Mouse (Mus musculus): ENCODE results near the gene Ubr3. TPM values are rescaled to one million over a fixed set of nuclear protein-coding genes. Genes with fewer than 3 reads are reported as not detected.

Gene Ubr3
- total and polyA plus RNA-seq, 3 experiments = 10.1 to 188 (median 25.3) TPM

GRCm38 (mm10) chr2:69897618-69898575 lies 851 bp downstream of the Ubr3 start:
- Histone ChIP-seq H3K4me3 (ENCODE audit: control insufficient read depth in 1 of 2, insufficient read depth in 1 of 2, low read depth in 2 of 2, low read length in 2 of 2) (peak overlapping the region; percentile 72 to 99), H3K9ac (ENCODE audit: control insufficient read depth, low read depth, low read length, poor library complexity, severe bottlenecking) (peak overlapping the region; percentile 95), H3K36me3 (ENCODE audit: control insufficient read depth in 1 of 2, insufficient read depth in 2 of 2, low read length in 2 of 2) (peaks cover 4 to 19% of the 10 kb centered on the region in 2 experiments; a peak in 2 of 4 replicates), H3K4me1 (ENCODE audit: control insufficient read depth in 1 of 2, insufficient read depth in 2 of 2, low read length in 2 of 2) (peaks cover 8 to 9% of the 10 kb centered on the region in 2 experiments), H3K79me2 (ENCODE audit: control insufficient read depth, insufficient read depth, low read length, poor library complexity) (peaks cover 25% of the 10 kb centered on the region), H3K27ac (ENCODE audit: control insufficient read depth, low read depth, low read length) (peak overlapping the region; percentile 66), H3K9me3 (replicated peaks; ENCODE audit: insufficient read depth, low read length) (no peaks in the 10 kb centered on the region), H3K27me3 (ENCODE audit: control insufficient read depth in 1 of 2, insufficient read depth in 2 of 2, low read length in 2 of 2) (no peaks in the 10 kb centered on the region)
- peak; percentile 94 for DNase-seq (ENCODE audit: low read depth, low spot score)
- no peak for TF ChIP-seq CHD2 (IDR thresholded peaks at IDR 0.05; ENCODE audit: low read length)
- TF ChIP-seq POLR2A (IDR thresholded peaks at IDR 0.05; ENCODE audit: control insufficient read depth in 1 of 2, insufficient read depth in 1 of 2, low read depth in 1 of 2, low read length in 2 of 2, poor library complexity in 1 of 2) = peak in 1 of 2 experiments; percentile 38; a peak in 1 of 4 replicates
- no peak for TF ChIP-seq ZKSCAN1 (IDR thresholded peaks at IDR 0.05; ENCODE audit: low read depth, low read length)
- TF ChIP-seq POLR2AphosphoS5 (IDR thresholded peaks at IDR 0.05; ENCODE audit: borderline replicate concordance, low read depth, low read length) = no peak
- TF ChIP-seq CHD1 (IDR thresholded peaks at IDR 0.05; ENCODE audit: low read depth, low read length) = 0 out of 2 replicates have a peak, but pooled peaks have one; percentile 27
- no peak for TF ChIP-seq POLR2AphosphoS2 (IDR thresholded peaks at IDR 0.05; ENCODE audit: low read length)
- no peak for TF ChIP-seq E2F4 (IDR thresholded peaks at IDR 0.05; ENCODE audit: borderline replicate concordance, low read depth, low read length)
- peak; percentile 68 for TF ChIP-seq MXI1 (IDR thresholded peaks at IDR 0.05; ENCODE audit: low read depth, low read length)
- TF ChIP-seq MYC (IDR thresholded peaks at IDR 0.05; ENCODE audit: low read depth, low read length) = no peak
- no peak for TF ChIP-seq USF2 (IDR thresholded peaks at IDR 0.05; ENCODE audit: borderline replicate concordance in 1 of 2, insufficient read depth in 1 of 2, low read depth in 1 of 2, low read length in 2 of 2)
- no peak for TF ChIP-seq MAFK (IDR thresholded peaks at IDR 0.05; ENCODE audit: borderline replicate concordance, low read depth, low read length)
- no peak for TF ChIP-seq ZMIZ1 (IDR thresholded peaks at IDR 0.05; ENCODE audit: low read depth, low read length)
- TF ChIP-seq TAL1 (IDR thresholded peaks at IDR 0.05; ENCODE audit: low read length) = no peak
- no peak for TF ChIP-seq CTCF (IDR thresholded peaks at IDR 0.05 in 2 of 3, conservative IDR thresholded peaks at IDR 0.05 in 1 of 3; ENCODE audit: control insufficient read depth in 1 of 3, insufficient read depth in 1 of 3, low read depth in 2 of 3, low read length in 3 of 3, poor library complexity in 1 of 3, severe bottlenecking in 1 of 3)
- no peak for TF ChIP-seq BHLHE40 (IDR thresholded peaks at IDR 0.05; ENCODE audit: borderline replicate concordance, low read depth, low read length)
- TF ChIP-seq MAX (IDR thresholded peaks at IDR 0.05; ENCODE audit: low read length) = peak; percentile 5; the same call in 1 of the 2 replicates
- TF ChIP-seq ELF1 (IDR thresholded peaks at IDR 0.05; ENCODE audit: low read depth, low read length) = no peak
- TF ChIP-seq ETS1 (IDR thresholded peaks at IDR 0.05; ENCODE audit: low read depth, low read length) = no peak
- no peak for TF ChIP-seq GABPA (IDR thresholded peaks at IDR 0.05; ENCODE audit: low read depth, low read length)
- no peak for TF ChIP-seq HCFC1 (IDR thresholded peaks at IDR 0.05; ENCODE audit: low read depth, low read length)
- no peak for TF ChIP-seq RAD21 (IDR thresholded peaks at IDR 0.05; ENCODE audit: low read depth, low read length)
- no peak for TF ChIP-seq SMC3 (IDR thresholded peaks at IDR 0.05; ENCODE audit: low read depth, low read length)
- TF ChIP-seq KAT2A (conservative IDR thresholded peaks at IDR 0.05; ENCODE audit: low read depth, low read length) = no peak
- peak; percentile 4; the same call in 1 of the 2 replicates for TF ChIP-seq RCOR1 (IDR thresholded peaks at IDR 0.05; ENCODE audit: low read depth, low read length)
- no peak for TF ChIP-seq TBP (IDR thresholded peaks at IDR 0.05; ENCODE audit: low read depth, low read length)
- 0 out of 2 replicates have a peak, but pooled peaks have one; percentile 28 for TF ChIP-seq GATA1 (IDR thresholded peaks at IDR 0.05; ENCODE audit: low read depth, low read length)
- no peak for TF ChIP-seq UBTF (IDR thresholded peaks at IDR 0.05; ENCODE audit: borderline replicate concordance, insufficient read depth, low read depth, low read length)
- no peak; the same call in 1 of the 2 replicates for TF ChIP-seq MAZ (IDR thresholded peaks at IDR 0.05; ENCODE audit: low read depth, low read length)
- TF ChIP-seq ZNF384 (IDR thresholded peaks at IDR 0.05; ENCODE audit: low read depth, low read length) = no peak
- TF ChIP-seq NRF1 (IDR thresholded peaks at IDR 0.05; ENCODE audit: insufficient read depth, low read depth, low read length, poor library complexity, severe bottlenecking) = no peak
- TF ChIP-seq SIN3A (IDR thresholded peaks at IDR 0.05; ENCODE audit: low read length) = peak; percentile 81
- TF ChIP-seq EP300 (IDR thresholded peaks at IDR 0.05; ENCODE audit: low read depth in 1 of 2, low read length in 2 of 2) = no peak
- TF ChIP-seq MEF2A (IDR thresholded peaks at IDR 0.05; ENCODE audit: extremely low read depth, insufficient replicate concordance, low read depth, low read length, poor library complexity, severe bottlenecking) = no peak
